Mouse (Mus musculus) layer of hippocampus, adult 8-10 months (tissue): ENCODE results near the gene Tbc1d4. TPM values are rescaled to one million over a fixed set of nuclear protein-coding genes. Genes with fewer than 3 reads are reported as not detected.

Experiments used
- DNase-seq, 2 experiments: peaks; one replicate each; pipeline ENCODE4 v3.0.0; 2022; ENCODE audit warnings: low spot score in 2 of 2
- total RNA-seq, 4 experiments: library from RNA; stranded (reverse); gene quantifications; 2 replicates each; pipeline ENCODE4 v1.2.4; 2022

The Tbc1d4 gene
- total RNA-seq, 4 experiments from 2014 or later = 9.0 to 10.4 (median 10.1) TPM

DNA sequence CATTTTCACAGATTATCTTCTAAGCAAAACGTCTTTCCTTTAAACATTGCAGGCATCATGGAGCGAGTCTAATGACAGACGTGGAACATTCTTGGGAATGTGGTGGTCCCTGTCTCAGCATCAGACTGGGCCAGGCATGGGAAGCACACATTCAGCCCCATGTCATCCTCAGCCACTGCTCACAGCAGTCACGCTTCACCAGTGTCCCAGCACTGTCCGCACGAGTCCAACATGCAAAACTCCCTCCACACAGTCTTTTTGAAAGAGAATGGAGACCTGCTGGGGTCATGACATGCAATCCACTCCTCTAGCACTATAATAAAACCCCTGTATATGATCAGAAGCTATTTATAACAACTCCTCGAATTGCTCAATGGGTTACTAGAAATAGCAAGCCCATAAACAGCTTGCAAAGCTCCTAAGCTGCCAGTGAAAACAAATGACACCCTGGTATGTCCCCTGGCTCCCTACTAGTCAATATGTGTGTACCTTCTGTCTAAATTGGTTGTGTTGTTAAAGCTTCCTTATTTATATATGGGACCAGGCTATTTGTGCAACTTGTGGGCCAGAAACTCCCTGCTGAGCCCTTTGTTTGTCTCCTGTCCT, 76.8 kb downstream of the Tbc1d4 start:
- DNase-seq = no peak

DNA sequence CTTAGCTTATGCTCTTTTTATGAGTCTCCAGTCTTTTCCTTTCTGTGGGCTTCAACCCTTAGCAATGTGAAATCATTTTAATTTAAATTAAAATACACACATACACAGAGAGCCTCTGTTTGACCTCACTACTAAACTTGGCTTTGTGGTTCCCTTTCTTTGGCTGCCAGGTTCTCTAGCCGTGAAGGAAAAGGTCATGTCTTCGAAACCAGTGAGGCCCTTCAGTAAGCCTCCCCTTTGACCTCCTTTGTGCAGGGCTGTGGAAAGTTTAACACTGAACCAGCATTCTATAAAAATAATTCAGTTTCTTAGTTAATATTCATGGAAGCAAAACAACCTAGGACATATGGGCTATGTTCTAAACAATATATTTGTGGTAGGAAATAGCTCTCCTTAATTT, 78.5 kb downstream of the Tbc1d4 start:
- no peak for DNase-seq

DNA sequence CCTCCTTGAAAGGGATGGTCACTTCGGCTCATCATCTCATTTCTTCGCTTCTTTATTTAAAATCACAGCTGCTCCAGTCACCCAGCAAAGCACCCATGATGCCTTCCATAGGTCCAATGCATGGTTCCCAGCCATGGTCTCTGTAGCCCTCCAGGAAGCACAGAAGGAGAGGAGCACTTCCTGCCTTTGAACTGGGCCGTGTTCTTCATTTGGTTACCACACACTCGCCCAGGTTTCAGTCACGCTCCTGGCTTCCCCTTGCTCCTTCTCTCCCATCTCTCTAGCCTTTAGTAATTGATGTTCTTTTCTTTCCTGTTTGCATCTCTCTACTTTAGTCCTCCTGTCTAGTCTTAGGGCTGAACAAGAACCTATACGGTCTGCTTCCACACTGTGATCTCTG, 79.8 kb downstream of the Tbc1d4 start:
- DNase-seq = no peak

DNA sequence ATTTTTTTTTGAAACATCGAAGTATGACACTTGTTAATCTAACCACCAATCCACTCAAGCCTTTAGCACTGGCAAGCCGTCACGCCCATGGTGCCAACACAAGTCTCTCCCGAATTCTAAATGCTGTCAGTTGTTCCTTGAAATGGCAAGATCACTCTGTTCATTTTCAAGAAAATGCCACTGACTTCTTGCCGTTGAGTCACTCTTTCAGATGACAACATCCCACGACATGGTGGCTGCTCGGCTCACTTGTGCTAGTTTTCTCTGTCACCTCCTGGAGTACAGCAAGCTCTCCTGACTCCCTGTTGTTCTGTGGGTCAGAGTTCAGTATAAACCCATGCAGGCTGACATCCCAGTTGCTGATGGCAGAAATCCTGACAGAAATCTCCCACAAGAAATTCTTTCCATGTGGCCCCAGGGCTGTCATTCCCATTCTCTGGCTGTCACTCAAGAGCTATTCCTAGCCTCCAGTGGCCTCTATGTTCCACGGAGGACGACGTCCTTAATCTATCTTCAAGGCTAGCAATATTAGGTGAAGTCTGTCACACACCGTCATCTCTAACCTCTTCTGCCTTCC, 81.5 kb downstream of the Tbc1d4 start:
- DNase-seq = no peak

DNA sequence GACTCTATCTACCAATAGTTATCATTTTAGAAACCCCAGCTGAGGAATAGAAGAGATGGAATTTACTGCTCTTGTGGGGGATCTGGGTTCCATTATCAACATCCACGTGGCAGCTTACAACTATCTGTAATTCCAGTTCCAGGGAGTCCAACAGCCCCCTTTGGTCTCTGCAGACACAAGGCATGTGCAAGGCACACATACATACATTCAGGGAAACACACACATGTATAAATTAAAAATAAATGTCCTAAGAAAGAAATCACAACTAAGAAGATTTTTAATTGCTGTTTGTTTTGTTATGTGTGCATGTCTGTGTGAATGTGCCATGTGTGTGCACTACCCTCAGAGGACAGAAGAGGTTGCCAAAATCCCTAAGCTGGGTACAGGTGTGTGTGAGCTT, 82.5 kb downstream of the Tbc1d4 start:
- DNase-seq = no peak

DNA sequence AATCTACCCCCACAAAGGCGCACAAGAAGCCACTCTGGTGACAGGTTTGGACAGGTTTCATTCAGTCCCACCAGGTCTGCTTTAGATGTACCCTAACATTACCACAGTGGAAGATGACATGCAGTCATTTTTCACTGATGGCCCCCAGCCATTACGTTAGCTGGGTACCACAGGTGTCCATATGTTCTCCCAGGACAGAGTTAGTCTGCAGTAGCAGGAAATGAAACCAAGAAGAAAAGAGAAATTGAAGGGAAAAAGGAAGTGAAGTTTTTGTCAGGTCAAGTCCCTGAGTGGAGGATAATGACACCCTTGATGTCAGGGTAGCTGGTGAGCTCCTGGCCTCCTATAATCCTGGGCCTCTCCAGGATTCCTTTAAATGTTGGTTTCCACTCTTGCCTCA, 89.0 kb downstream of the Tbc1d4 start:
- DNase-seq = no peak

DNA sequence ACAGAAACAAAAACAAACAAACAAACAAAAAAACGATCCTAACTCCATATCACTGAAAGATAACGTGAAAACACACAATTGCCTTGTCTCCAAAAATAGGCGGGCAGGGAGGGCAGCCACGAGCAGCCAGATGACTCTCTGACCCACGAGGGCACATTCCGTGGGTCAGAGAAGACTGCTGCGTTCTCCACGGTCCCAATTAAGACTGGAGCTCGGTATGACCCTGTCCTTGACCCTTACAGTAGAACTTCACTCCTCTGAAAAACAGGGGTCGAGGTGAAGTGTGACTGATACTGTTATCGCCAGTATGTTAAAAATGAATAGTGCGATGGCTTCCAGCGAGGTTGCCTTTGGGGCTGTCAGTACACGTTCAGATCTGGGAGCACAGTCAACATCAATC, 90.7 kb downstream of the Tbc1d4 start:
- DNase-seq = no peak

DNA sequence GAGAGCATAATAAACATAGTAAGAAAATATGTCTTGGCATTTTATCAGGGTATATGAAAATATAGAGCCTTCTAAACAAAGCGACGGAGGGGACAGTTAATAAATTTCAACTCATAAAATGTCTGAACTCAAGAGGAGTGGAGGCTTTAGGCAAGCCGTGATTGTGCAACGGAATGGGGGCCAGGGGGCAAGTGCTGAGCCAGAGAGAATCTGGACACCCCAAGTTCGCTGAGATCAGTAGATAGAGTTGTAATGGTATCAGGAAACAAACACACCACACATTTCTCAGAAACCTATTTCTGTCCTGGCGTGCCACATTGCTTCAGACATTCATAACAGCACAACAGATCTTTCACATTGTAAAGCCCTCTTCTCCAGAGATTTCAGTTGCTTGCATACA, 91.2 kb downstream of the Tbc1d4 start:
- DNase-seq = no peak

DNA sequence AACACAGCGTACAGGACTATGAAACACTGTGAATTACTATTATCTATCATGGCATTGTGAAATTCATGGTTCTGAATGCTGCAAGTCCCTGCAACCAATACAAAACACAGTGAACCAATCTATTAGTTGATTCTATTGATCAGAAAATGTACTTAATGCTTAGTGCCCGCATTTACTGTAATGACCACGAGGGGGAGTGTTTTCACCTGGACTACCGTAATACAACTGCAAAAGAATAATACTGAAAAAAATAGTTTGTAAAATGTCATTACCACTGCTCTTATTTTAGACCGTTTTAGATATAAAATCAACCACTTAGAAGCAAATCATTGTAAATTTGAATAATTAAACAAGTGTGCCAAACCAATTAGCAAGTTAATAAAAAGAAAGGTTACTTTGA, 91.7 kb downstream of the Tbc1d4 start:
- peak in 1 of 2 experiments; percentile 46 for DNase-seq

DNA sequence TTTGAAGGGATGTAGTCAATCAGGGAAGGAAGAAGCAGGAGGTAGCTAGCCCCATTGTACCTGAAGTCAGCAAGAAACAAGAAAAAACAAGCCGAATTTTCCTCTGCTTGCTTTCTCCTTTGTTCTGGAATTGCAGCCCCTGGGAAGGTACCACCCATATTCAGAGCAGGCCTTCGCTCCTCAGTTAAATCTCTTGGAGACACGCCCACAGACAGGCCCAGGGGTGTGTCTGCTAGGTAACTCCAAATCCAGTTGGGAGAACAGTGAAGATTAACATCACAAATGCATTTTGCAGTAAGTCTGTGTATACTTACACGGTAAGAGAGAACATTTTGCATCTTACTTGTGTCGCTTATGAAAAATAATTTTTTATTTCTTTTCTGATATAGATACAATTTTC, 92.1 kb downstream of the Tbc1d4 start:
- DNase-seq = no peak

DNA sequence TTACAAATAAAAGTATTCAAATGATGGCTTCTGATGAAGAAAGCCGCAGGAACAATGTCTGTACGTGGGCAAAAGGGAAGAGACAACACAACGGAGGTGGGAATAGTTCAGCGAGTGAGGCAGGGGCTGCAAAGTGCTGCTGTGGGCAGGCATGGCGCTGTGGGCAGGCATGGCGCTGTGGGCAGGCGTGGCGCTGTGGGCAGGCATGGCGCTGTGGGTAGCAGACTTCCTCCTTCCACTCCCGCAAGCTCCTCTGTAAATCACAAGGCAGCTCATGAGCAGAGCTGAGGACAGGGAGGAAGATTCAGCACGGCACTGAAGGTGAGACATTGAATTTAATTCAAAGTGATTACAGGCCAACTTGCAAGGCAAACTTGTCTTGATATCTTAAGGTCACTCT, 93.0 kb downstream of the Tbc1d4 start:
- DNase-seq = no peak

DNA sequence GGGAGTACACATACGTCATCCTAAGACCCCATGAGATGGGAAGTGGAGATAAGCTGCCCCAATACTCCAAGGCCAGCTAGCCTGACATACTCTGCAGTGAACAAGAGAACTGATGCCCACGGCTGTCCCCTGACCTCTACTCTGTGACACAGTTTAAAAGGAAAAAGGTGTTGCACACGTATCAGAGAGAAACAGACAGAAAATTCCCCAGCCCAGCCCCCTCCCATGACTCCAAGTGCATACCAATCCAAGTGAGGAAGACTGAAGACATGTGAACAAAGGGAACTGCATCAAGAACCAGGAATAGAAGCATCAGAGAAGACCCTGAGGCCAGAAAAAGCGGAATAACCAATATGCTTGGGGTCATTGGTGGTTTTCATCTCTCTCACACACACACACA, 93.7 kb downstream of the Tbc1d4 start:
- no peak for DNase-seq

DNA sequence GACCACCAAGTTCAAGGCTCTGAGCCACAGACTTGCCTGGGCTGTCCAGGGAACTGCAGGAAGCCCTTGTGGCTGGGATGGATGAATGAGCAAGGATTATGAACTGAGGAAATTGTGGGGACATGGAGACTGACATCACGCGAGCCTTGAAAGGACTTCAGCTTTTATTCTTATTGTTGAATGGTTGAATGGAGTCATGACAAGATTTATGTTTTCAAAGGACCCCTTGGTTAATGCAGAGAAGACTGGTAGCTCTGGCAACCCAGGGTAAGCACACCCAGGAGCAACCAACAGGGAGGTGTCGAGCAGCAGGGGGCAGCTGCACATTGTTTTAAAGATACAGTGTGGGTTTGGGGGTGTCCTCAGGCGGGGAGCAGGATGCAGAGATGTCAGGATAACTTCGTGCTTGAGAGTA, 94.4 kb downstream of the Tbc1d4 start:
- DNase-seq = no peak

DNA sequence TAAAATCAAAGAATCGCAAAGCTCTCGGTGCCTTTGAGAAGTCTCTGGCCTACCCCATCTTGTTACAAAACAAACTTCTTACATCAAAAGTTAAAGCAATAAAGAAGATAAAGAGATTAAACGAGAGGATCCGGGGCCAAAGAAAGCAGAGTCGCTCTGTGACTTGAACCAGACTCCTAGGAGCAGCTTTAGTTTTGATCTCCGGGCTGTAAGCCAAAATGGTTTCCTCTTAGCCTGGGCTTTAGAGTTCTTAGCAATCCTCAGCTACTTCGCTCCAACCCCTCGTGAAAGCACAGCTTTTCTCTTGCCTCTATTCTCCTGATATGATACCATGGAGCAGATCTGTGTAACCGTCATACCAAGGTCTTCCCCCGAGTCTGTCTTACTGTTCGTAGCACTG, 95.8 kb downstream of the Tbc1d4 start:
- DNase-seq = no peak

DNA sequence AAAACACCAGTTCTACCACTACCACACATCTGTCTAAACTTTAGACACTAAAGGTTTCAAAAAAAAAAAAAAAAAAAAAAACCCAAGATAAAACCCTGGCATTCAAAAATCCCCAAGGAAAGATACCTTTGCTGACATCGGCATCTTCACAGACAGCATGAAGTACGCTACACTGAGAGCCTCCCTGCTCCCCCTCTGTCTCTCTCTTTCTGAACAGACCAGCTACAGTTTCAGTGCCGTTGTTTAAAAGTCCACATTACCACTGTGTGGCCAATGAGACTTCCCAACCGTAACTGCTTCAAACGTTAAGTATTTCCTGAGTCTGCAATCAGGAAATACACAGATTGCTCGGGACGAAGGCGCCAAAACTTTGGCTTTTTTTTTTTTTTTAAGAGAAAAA, 97.6 kb downstream of the Tbc1d4 start:
- no peak for DNase-seq

DNA sequence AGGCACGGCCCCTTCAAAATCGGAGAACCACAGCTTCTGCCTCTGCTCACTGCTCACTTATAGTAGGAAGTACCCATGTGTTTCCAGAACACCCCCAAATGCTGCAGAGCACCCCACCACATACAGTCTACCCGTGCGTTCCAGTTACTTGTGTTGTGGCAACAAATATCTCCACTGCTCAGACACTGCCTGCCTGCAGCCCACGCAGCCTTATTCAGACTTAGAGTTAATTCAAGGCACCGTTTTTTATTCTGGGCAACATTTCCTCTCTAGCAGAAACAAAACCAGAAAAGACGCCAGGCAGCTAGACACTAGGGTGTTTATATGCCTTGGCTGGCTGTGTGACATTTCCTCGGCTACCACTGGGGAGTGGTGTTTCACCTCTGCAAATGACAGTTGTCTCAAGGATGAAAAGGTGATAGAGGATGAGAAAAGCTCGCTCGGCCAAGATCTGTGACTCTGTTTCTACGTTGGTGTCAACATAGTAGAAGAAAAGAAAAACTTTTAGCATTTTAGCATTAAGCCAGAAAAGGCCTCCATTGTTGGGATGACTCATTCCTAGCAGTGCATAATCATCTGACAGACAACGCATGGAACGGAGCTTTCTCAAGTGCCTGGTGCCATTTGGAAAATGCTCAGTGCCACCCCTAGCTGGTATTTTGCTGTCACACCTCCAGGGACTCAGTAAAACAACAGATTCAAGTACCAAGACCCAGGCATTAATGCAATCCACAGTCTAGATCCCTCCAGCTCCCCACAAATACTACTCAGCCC, 98.3 kb downstream of the Tbc1d4 start:
- peak in 1 of 2 experiments; percentile 11 for DNase-seq

DNA sequence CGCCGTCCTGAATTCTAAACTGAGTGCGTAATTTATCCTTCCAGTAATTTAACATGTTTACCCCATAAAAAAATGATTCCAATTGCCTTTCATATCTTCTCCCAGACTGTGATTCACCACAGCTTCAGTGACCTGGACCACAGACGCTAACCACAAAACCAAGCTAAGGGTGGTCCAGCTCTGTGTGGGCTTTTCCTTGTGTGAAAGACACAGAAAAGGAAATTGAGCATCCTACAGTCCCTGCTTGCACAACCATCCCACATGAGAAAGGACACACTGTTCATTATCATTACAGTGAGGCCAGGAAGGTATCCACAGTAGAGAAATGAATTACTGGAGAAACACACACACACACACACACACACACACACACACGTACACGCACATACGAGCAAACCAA, 99.2 kb downstream of the Tbc1d4 start:
- DNase-seq = no peak

DNA sequence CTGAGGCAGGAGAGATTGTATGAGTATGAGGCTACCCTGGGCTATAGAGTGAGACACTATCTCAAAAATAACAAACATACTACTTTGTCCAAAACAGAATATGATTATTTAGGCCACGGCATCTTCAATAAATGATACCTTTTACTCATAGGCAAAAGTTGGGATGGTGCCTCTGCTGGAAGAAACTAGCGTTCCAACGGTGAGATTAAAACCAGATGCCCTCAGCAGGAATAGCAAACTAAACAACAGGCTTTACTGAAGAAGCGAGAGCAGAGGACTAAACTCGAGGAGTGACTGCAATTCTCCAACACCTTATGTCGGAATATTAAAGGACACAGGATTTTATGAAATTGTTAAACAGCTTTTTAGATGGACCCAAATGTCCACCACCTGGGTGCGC, 101.0 kb downstream of the Tbc1d4 start:
- DNase-seq = no peak

DNA sequence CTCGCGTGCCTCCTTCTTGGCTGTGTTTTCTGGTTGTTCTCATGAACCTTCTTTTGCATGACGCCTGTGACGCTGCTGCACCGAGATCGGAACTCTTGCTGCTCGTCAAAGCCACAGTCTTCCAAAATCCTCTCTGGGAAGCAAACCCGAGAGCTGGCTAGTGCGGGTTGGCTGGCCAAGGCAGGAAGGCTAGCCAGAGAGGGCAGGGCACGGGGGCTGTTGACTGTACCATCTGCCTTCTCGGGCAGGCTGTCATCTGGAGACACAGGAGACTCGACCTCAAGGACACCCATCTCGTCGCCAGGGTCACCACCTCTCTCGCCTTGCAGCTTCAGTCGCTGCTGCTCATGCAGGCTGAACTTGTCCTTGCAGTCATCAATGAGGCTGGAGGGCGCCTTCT, 101.8 kb downstream of the Tbc1d4 start:
- no peak for DNase-seq

DNA sequence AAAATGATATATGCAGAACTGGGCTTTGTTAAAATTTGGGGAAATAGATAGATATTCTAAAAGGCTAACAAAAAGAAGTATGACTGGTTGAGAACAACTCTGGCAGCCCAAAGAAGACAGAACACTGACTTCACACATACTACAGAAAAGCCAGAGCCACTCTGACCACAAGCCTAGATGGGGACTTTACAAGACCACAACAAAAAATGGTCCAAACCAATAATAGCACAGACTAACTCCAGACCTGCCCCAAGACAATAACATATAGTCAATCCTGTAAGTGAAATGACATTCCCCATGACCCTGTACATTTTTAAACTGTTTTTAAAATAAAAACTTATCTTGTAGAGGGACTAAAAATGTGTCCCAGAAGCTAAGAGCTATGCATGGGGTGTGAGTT, 103.2 kb downstream of the Tbc1d4 start:
- no peak for DNase-seq

DNA sequence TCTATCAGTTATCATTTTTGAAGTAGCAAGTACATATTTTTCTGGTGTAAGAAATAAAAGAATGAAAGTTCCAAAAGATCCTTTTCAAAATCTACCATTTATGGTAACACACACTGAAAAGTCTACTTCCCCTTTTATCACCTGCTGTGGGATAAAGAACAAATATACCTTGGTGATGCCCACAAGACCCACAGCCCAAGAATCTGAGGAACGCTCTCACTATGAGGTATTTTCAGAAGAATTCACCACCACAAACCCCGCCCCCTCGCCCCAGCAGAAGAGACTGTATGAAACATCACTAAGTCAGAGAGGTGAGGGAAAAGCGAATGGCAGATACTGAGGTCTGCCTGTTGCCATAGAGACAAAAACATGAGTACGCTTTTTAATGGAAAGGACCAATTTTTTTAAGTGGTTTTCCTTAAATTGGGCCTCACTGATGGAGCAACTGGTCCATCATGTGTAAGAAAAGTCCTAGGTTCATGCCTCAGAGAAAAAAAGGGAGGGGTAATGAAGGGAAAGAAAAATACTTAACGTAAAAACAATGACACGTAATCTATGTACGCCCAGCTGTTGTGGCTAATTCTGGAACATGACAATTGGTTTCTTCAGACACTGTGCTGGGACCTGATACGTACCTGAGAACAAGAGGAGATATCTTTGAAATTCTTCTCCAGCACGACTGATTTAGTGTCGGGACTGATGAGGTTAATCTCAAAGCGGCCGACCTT, 104.4 kb downstream of the Tbc1d4 start:
- no peak for DNase-seq
